35 mouse cellular contexts compared by ENCODE assay signal in genomic region chr5:140599939-140600338, GRCm38 (mm10). TPM values are rescaled to one million over a fixed set of nuclear protein-coding genes. Genes with fewer than 3 reads are reported as not detected.
DNase-seq lines count a peak whose midpoint lies in the region; ATAC-seq and TF ChIP-seq lines count a peak whose summit lies in the region.
"Had no signal": no experiment of that assay in that cellular context is flagged by ENCODE, and none has a peak within 500 bp of the region (broad histone marks: within the 10 kb centered on the region; RNA-seq: fewer than 3 reads in every experiment).

No protein-coding gene starts in this region.

- intact Hi-C loops in gastrocnemius, adult 2 months (cut with DNase I): no loop called here

- no peak overlapping the region for H3K4me3 ChIP-seq in gastrocnemius, adult 2 months
- H3K4me3 ChIP-seq in kidney, embryonic 15.5 days (replicated peaks): no peak overlapping the region
- H3K4me3 ChIP-seq in myocyte: no peak overlapping the region
- H3K4me3 ChIP-seq: embryonic facial prominence, embryonic 12.5 days; heart, embryonic 10.5 days; heart, embryonic 15.5 days; hindbrain, embryonic 13.5 days; limb, embryonic 13.5 days; lung, embryonic 15.5 days; neural tube, embryonic 13.5 days had no signal

- WGBS in kidney, embryonic 15.5 days: 23% methylated on average over 5 of the region's 5 CpGs

- ATAC-seq in kidney, embryonic 15.5 days (replicated peaks; ENCODE audit: low FRiP score): no peak
- ATAC-seq: forebrain, embryonic 16.5 days; intestine, embryonic 16.5 days had no signal

- no peaks in the 10 kb centered on the region for H3K36me3 ChIP-seq in kidney, embryonic 15.5 days
- H3K36me3 ChIP-seq in myocyte (ENCODE audit: control insufficient read depth, insufficient read depth): no peaks in the 10 kb centered on the region
- H3K36me3 ChIP-seq: embryonic facial prominence, embryonic 12.5 days; heart, embryonic 10.5 days; heart, embryonic 15.5 days; hindbrain, embryonic 13.5 days; limb, embryonic 13.5 days; lung, embryonic 15.5 days; neural tube, embryonic 13.5 days had no signal

- no peak overlapping the region for H3ac ChIP-seq in myocyte (ENCODE audit: control insufficient read depth, insufficient read length)

- no peaks in the 10 kb centered on the region; the same call in 1 of the 2 replicates for H3K27me3 ChIP-seq in kidney, embryonic 15.5 days
- no peaks in the 10 kb centered on the region for H3K27me3 ChIP-seq in myocyte (ENCODE audit: control insufficient read depth, insufficient read depth, insufficient read length)
- H3K27me3 ChIP-seq: neural tube, embryonic 13.5 days had no signal

- H3K9me3 ChIP-seq in kidney, embryonic 15.5 days (replicated peaks): no peaks in the 10 kb centered on the region
- H3K9me3 ChIP-seq: embryonic facial prominence, embryonic 12.5 days; heart, embryonic 10.5 days; heart, embryonic 15.5 days; hindbrain, embryonic 13.5 days; limb, embryonic 13.5 days; lung, embryonic 15.5 days; neural tube, embryonic 13.5 days had no signal

- H3K9ac ChIP-seq in kidney, embryonic 15.5 days: no peak overlapping the region
- H3K9ac ChIP-seq: embryonic facial prominence, embryonic 12.5 days; heart, embryonic 15.5 days; hindbrain, embryonic 13.5 days; limb, embryonic 13.5 days; lung, embryonic 15.5 days; neural tube, embryonic 13.5 days had no signal

- H3K4me1 ChIP-seq in kidney, embryonic 15.5 days: peaks cover 52% of the 10 kb centered on the region

- no peak overlapping the region for H3K4me2 ChIP-seq in kidney, embryonic 15.5 days
- H3K4me2 ChIP-seq in myocyte (ENCODE audit: low read depth): no peak overlapping the region
- H3K4me2 ChIP-seq: embryonic facial prominence, embryonic 12.5 days; heart, embryonic 15.5 days; hindbrain, embryonic 13.5 days; limb, embryonic 13.5 days; liver, embryonic 11.5 days; lung, embryonic 15.5 days; midbrain, embryonic 11.5 days; neural tube, embryonic 13.5 days had no signal

- no peak for TF ChIP-seq CTCF in gastrocnemius, adult 2 months (IDR thresholded peaks at IDR 0.05)

- no peak overlapping the region for H3K27ac ChIP-seq in gastrocnemius, adult 2 months
- peak overlapping the region; percentile 49 for H3K27ac ChIP-seq in kidney, embryonic 15.5 days
- H3K27ac ChIP-seq: embryonic facial prominence, embryonic 12.5 days; heart, embryonic 10.5 days; heart, embryonic 15.5 days; hindbrain, embryonic 13.5 days; limb, embryonic 13.5 days; lung, embryonic 15.5 days; neural tube, embryonic 13.5 days; stomach, postnatal 0 days had no signal

- H3K79me2 ChIP-seq in myocyte (ENCODE audit: control insufficient read depth, insufficient read depth): no peaks in the 10 kb centered on the region

- DNase-seq in gastrocnemius, adult 2 months: peak; percentile 54
- DNase-seq in gastrocnemius, postnatal 25 days: no peak
- no peak for DNase-seq in kidney, adult 9 months
- DNase-seq in Muller cell, postnatal 12 days (ENCODE audit: inconsistent ontology term): peak; percentile 29
- DNase-seq in thymus, postnatal 10 days (ENCODE audit: low spot score in 2 of 2): no peak
- DNase-seq: adrenal gland, adult 8-10 months; cerebellum, adult 2 months; cerebellum, postnatal 25 days; right cerebral cortex, postnatal 4 days; thymus, adult 18-20 months; thymus, postnatal 36 days had no signal

- TF ChIP-seq POLR2A in myocyte (IDR thresholded peaks at IDR 0.05; ENCODE audit: insufficient read length, low read depth): no peak

TF ChIP-seq in myocyte, 11 proteins besides CTCF, POLR2A, EP300 and RAD21:
- TF ChIP-seq MYOD1 (IDR thresholded peaks at IDR 0.05; ENCODE audit: control insufficient read depth in 1 of 3, insufficient read length in 2 of 3, low read depth in 2 of 3) (peak in 2 of 3 experiments; percentile 9 to 33), POLR2AphosphoS2 (IDR thresholded peaks at IDR 0.05; ENCODE audit: insufficient read length, low read depth) (no peak)

RNA-seq across cellular contexts. Expression of gene Lfng, which starts 7.2 kb away (rescaled TPM):
- 1 to 10 TPM; 3.2 to 6.1 TPM for total RNA-seq in gastrocnemius, adult 2 months (2021)
- 1 to 10 TPM; 2.7 to 5.5 TPM for total RNA-seq in gastrocnemius, postnatal 25 days (2021)
- 32.3 and 34.5 TPM in 2 replicates for polyA plus RNA-seq in kidney, embryonic 15.5 days (2015; fragmentation: Nextera tagmentation; extraction: Ambion mirVana)
- 3.1 TPM for polyA plus RNA-seq in myocyte (2012; fragmentation: generic; extraction: Trizol)

RNA-seq across cellular contexts. Expression of gene Grifin, which starts 35.1 kb away (rescaled TPM):
- total RNA-seq in gastrocnemius, adult 2 months (2021): not detected
- total RNA-seq in gastrocnemius, postnatal 25 days (2021): not detected
- 0.45 TPM in 1 of 2 replicates, not detected in the other for polyA plus RNA-seq in kidney, embryonic 15.5 days (2015; fragmentation: Nextera tagmentation; extraction: Ambion mirVana)
- polyA plus RNA-seq in myocyte (2012; fragmentation: generic; extraction: Trizol): not detected
- total RNA-seq: adrenal gland, adult 8-10 months; adrenal gland, postnatal 4 days; gastrocnemius, adult 8-10 months; heart, postnatal 25 days; left cerebral cortex, adult 18-20 months; left cerebral cortex, postnatal 14 days; megakaryocyte progenitor cell, adult 5-6 weeks; MEL; midbrain, postnatal 0 days had no signal
- polyA plus RNA-seq: forebrain, embryonic 16.5 days; gonadal fat pad, adult 2 months; heart, embryonic 10.5 days; heart, embryonic 15.5 days; hindbrain, embryonic 13.5 days; large intestine, adult 2 months; limb, embryonic 13.5 days; lung, embryonic 15.5 days; midbrain, embryonic 11.5 days; midbrain, postnatal 0 days; neural tube, embryonic 13.5 days had no signal

RNA-seq across cellular contexts. Expression of gene Ttyh3, which starts 48.9 kb away (rescaled TPM):
- total RNA-seq in gastrocnemius, adult 2 months (2021): 1 to 10 TPM; 4.0 to 4.4 TPM
- total RNA-seq in gastrocnemius, postnatal 25 days (2021): 1 to 10 TPM; 6.1 to 7.8 TPM
- 32.3 and 39.9 TPM in 2 replicates for polyA plus RNA-seq in kidney, embryonic 15.5 days (2015; fragmentation: Nextera tagmentation; extraction: Ambion mirVana)
- 23.8 TPM for polyA plus RNA-seq in myocyte (2012; fragmentation: generic; extraction: Trizol)

Comparison
In these comparisons a context has a peak if more than half of its experiments do, and no peak if none do; other contexts are left out.
1. DNase-seq: peak in gastrocnemius, adult 2 months (single experiment) and Muller cell, postnatal 12 days (single experiment); none in gastrocnemius, postnatal 25 days (single experiment), kidney, adult 9 months (single experiment) and thymus, postnatal 10 days (0 of 2).